ENCODE assay signal across 24 mouse cellular contexts in genomic region chr12:107921566-107921965, GRCm38 (mm10).
DNase-seq lines count a peak whose midpoint lies in the region; ATAC-seq and TF ChIP-seq lines count a peak whose summit lies in the region.
"Had no signal": no experiment of that assay in that cellular context is flagged by ENCODE, and none has a peak within 500 bp of the region (broad histone marks: within the 10 kb centered on the region; RNA-seq: fewer than 3 reads in every experiment).

No protein-coding gene starts in this region.

- H3K4me1 ChIP-seq in heart, embryonic 14.5 days (ENCODE audit: control insufficient read depth in 2 of 2, insufficient read depth in 2 of 2, low read length in 2 of 2), result peaks cover 32 to 46% of the 10 kb centered on the region in 2 experiments
- 0 out of 2 replicates have a peak, but pooled peaks cover 3% of the 10 kb centered on the region for H3K4me1 ChIP-seq in lung, embryonic 14.5 days (ENCODE audit: insufficient read depth)
- no peaks in the 10 kb centered on the region for H3K4me1 ChIP-seq in lung, adult 2 months (ENCODE audit: control insufficient read depth, insufficient read depth, low read length)
- peaks cover 61% of the 10 kb centered on the region for H3K4me1 ChIP-seq in forebrain, embryonic 16.5 days (replicated peaks; ENCODE audit: control insufficient read depth, insufficient read depth, low read length)
- H3K4me1 ChIP-seq in kidney, embryonic 15.5 days, result peaks cover 13% of the 10 kb centered on the region; the same call in 1 of the 2 replicates

- TF ChIP-seq CTCF in lung, embryonic 14.5 days (IDR thresholded peaks at IDR 0.05; ENCODE audit: low read depth), result 0 out of 2 replicates have a peak, but pooled peaks have one; percentile 5
- no peak for TF ChIP-seq CTCF in lung, adult 2 months (IDR thresholded peaks at IDR 0.05; ENCODE audit: insufficient read depth, low read length)

- no peak for TF ChIP-seq POLR2A in lung, adult 2 months (IDR thresholded peaks at IDR 0.05; ENCODE audit: borderline replicate concordance, extremely low read depth, low read depth, low read length)

- no peak overlapping the region for H3K4me2 ChIP-seq in heart, embryonic 14.5 days (ENCODE audit: low read length)
- no peak overlapping the region for H3K4me2 ChIP-seq in lung, embryonic 14.5 days
- no peak overlapping the region for H3K4me2 ChIP-seq in forebrain, embryonic 16.5 days (ENCODE audit: low read length)
- H3K4me2 ChIP-seq in kidney, embryonic 15.5 days, result no peak overlapping the region
- H3K4me2 ChIP-seq: heart, embryonic 12.5 days; hindbrain, embryonic 14.5 days; liver, embryonic 11.5 days; midbrain, embryonic 11.5 days; neural tube, embryonic 12.5 days had no signal

- H3K36me3 ChIP-seq in heart, embryonic 14.5 days (ENCODE audit: control insufficient read depth, insufficient read depth, low read length), result peaks cover 7% of the 10 kb centered on the region
- peaks cover 7% of the 10 kb centered on the region; the same call in 1 of the 2 replicates for H3K36me3 ChIP-seq in lung, embryonic 14.5 days (ENCODE audit: insufficient read depth)
- peaks cover 7% of the 10 kb centered on the region for H3K36me3 ChIP-seq in forebrain, embryonic 16.5 days (ENCODE audit: control insufficient read depth, insufficient read depth)
- peaks cover 8% of the 10 kb centered on the region for H3K36me3 ChIP-seq in kidney, embryonic 15.5 days

- H3K4me3 ChIP-seq in heart, embryonic 14.5 days (ENCODE audit: control insufficient read depth in 1 of 2, insufficient read depth in 1 of 2, low read depth in 1 of 2, low read length in 2 of 2), result no peak overlapping the region
- H3K4me3 ChIP-seq in lung, embryonic 14.5 days (ENCODE audit: low read depth, low read length), result no peak overlapping the region
- H3K4me3 ChIP-seq in lung, adult 2 months (replicated peaks; ENCODE audit: extremely low read depth, low read depth, low read length), result no peak overlapping the region
- no peak overlapping the region for H3K4me3 ChIP-seq in forebrain, embryonic 16.5 days (replicated peaks; ENCODE audit: low read length)
- H3K4me3 ChIP-seq in kidney, embryonic 15.5 days (replicated peaks), result no peak overlapping the region
- H3K4me3 ChIP-seq: heart, embryonic 12.5 days; limb, embryonic 10.5 days; neural tube, embryonic 12.5 days had no signal

- H3K27me3 ChIP-seq in heart, embryonic 14.5 days (ENCODE audit: control insufficient read depth, insufficient read depth, low read length), result peaks cover 2% of the 10 kb centered on the region; the same call in 1 of the 2 replicates
- no peaks in the 10 kb centered on the region for H3K27me3 ChIP-seq in lung, embryonic 14.5 days (ENCODE audit: insufficient read depth, low read length)
- H3K27me3 ChIP-seq in forebrain, embryonic 16.5 days (replicated peaks; ENCODE audit: control insufficient read depth, insufficient read depth, low read length), result no peaks in the 10 kb centered on the region
- H3K27me3 ChIP-seq in kidney, embryonic 15.5 days, result no peaks in the 10 kb centered on the region
- H3K27me3 ChIP-seq: heart, embryonic 12.5 days; neural tube, embryonic 12.5 days had no signal

- 0 out of 2 replicates have a peak, but pooled peaks have one; percentile 37 for ATAC-seq in heart, embryonic 14.5 days (ENCODE audit: insufficient number of reproducible peaks, insufficient read depth, low FRiP score, low read depth)
- no peak for ATAC-seq in lung, embryonic 14.5 days (ENCODE audit: insufficient read depth)
- no peak for ATAC-seq in forebrain, embryonic 16.5 days
- no peak for ATAC-seq in kidney, embryonic 15.5 days (replicated peaks; ENCODE audit: low FRiP score)

- no peak for DNase-seq in heart, postnatal 4 days
- DNase-seq in lung, embryonic 14.5 days, result no peak
- no peak for DNase-seq in lung, adult 2 months
- peak; percentile 65 for DNase-seq in T-cell, adult 2 months (ENCODE audit: low spot score)
- DNase-seq in testis, postnatal 14 days (ENCODE audit: low spot score), result no peak
- DNase-seq: adrenal gland, postnatal 10 days; B cell, adult 2 months; cerebellum, adult 9-10 months; gastrocnemius, postnatal 36 days; kidney, adult 11 months; kidney, postnatal 14 days; lung, adult 18-20 months; lung, postnatal 4 days; right cerebral cortex, adult 18-20 months; thymus, postnatal 4 days had no signal

- no peak overlapping the region for H3K9ac ChIP-seq in heart, embryonic 14.5 days (ENCODE audit: low read length)
- no peak overlapping the region for H3K9ac ChIP-seq in lung, embryonic 14.5 days
- H3K9ac ChIP-seq in forebrain, embryonic 16.5 days (replicated peaks; ENCODE audit: low read depth, low read length), result no peak overlapping the region; the same call in 1 of the 2 replicates
- H3K9ac ChIP-seq in kidney, embryonic 15.5 days, result no peak overlapping the region
- H3K9ac ChIP-seq: hindbrain, embryonic 14.5 days; neural tube, embryonic 12.5 days had no signal

- 0 out of 2 replicates have a peak, but pooled peaks cover 4% of the 10 kb centered on the region for H3K9me3 ChIP-seq in heart, embryonic 14.5 days (ENCODE audit: control insufficient read depth, low read length)
- H3K9me3 ChIP-seq in lung, embryonic 14.5 days (ENCODE audit: low read depth, low read length), result peaks cover 4% of the 10 kb centered on the region
- H3K9me3 ChIP-seq in forebrain, embryonic 16.5 days (ENCODE audit: control insufficient read depth, low read length), result peaks cover under 1% of the 10 kb centered on the region
- H3K9me3 ChIP-seq in kidney, embryonic 15.5 days (replicated peaks), result peaks cover 6% of the 10 kb centered on the region; the same call in 1 of the 2 replicates

- H3K27ac ChIP-seq in heart, embryonic 14.5 days (replicated peaks in 1 of 2; ENCODE audit: control insufficient read depth in 1 of 2, insufficient read depth in 1 of 2, low read depth in 2 of 2, low read length in 2 of 2), result peak overlapping the region in 1 of 2 experiments; percentile 10; a peak in 1 of 4 replicates
- H3K27ac ChIP-seq in lung, embryonic 14.5 days (ENCODE audit: low read depth), result no peak overlapping the region
- peak overlapping the region; percentile 62 for H3K27ac ChIP-seq in forebrain, embryonic 16.5 days (ENCODE audit: low read length)
- no peak overlapping the region for H3K27ac ChIP-seq in kidney, embryonic 15.5 days
- H3K27ac ChIP-seq: hindbrain, embryonic 14.5 days; limb, embryonic 10.5 days; neural tube, embryonic 12.5 days had no signal

- 50% methylated on average over 7 of the region's 7 CpGs for WGBS in heart, embryonic 14.5 days
- 54% methylated on average over 7 of the region's 7 CpGs for WGBS in lung, embryonic 14.5 days
- WGBS in lung, adult 2 months, result 76% methylated on average over 7 of the region's 7 CpGs
- 76% methylated on average over 7 of the region's 7 CpGs for WGBS in forebrain, embryonic 16.5 days
- 79% methylated on average over 7 of the region's 7 CpGs for WGBS in kidney, embryonic 15.5 days
